Mouse (Mus musculus) liver, embryonic 14.5 days (tissue): Measurements from ENCODE around the gene Car11. TPM values are rescaled to one million over a fixed set of nuclear protein-coding genes. Genes with fewer than 3 reads are reported as not detected.

Experiments used
- ATAC-seq: fragments of 200-750 bp; cut with Nextera tagmentation; 2 replicates; pipeline ENCODE4 v1.8.0; 2017; ENCODE audit warnings: moderate number of reproducible peaks, mild to moderate bottlenecking, moderate library complexity; ENCODE audit not compliant: insufficient read depth
- DNase-seq, 3 experiments: peaks; one replicate each; pipeline ENCODE4 v3.0.0-alpha.2; 2012 to 2013; ENCODE audit warnings: low read depth in 3 of 3, low spot score in 3 of 3
- H3K27ac ChIP-seq: fragments of 300-500 bp; sonication (generic); 2 replicates; pipeline ENCODE4 v1.5.1; 2014; ENCODE audit warnings: moderate library complexity, mild to moderate bottlenecking, control low read depth, inconsistent platforms
- H3K27me3 ChIP-seq: fragments of 300-500 bp; sonication (generic); 2 replicates; pipeline ENCODE4 v1.6.1; 2014; ENCODE audit warnings: mild to moderate bottlenecking, low read length, moderate library complexity; ENCODE audit not compliant: control insufficient read depth, insufficient read depth
- H3K36me3 ChIP-seq: fragments of 300-500 bp; sonication (generic); replicated peaks from 2 replicates; pipeline ENCODE4 v1.6.1; 2014; ENCODE audit warnings: low read depth; ENCODE audit not compliant: control insufficient read depth, insufficient read depth
- H3K4me1 ChIP-seq, 2 experiments: fragments of 200-500 bp in 1 of 2; fragments of 300-500 bp in 1 of 2; sonication (generic) in 1 of 2; replicated peaks; 2 replicates each; pipeline ENCODE4 v1.6.1; 2012 to 2014; ENCODE audit warnings: antibody characterized with exemption in 1 of 2, inconsistent platforms in 1 of 2, low read length in 1 of 2; ENCODE audit not compliant: control insufficient read depth in 2 of 2, insufficient read depth in 2 of 2
- H3K4me2 ChIP-seq: fragments of 300-500 bp; sonication (generic); 2 replicates; pipeline ENCODE4 v1.6.1; 2014; ENCODE audit warnings: low read depth, mild to moderate bottlenecking, control low read depth, moderate library complexity
- H3K4me3 ChIP-seq, 2 experiments: fragments of 200-500 bp in 1 of 2; fragments of 300-500 bp in 1 of 2; sonication (generic) in 1 of 2; 2 replicates each; pipeline ENCODE4 v1.5.1; 2012 to 2014; ENCODE audit warnings: low read depth in 2 of 2, low read length in 2 of 2, mild to moderate bottlenecking in 2 of 2, control low read depth in 1 of 2, inconsistent platforms in 1 of 2, moderate library complexity in 1 of 2; ENCODE audit not compliant: insufficient read depth in 1 of 2
- H3K9ac ChIP-seq: fragments of 300-500 bp; sonication (generic); replicated peaks from 2 replicates; pipeline ENCODE4 v1.6.1; 2014; ENCODE audit warnings: mild to moderate bottlenecking, control low read depth, moderate library complexity
- H3K9me3 ChIP-seq: fragments of 300-500 bp; sonication (generic); 2 replicates; pipeline ENCODE4 v1.6.1; 2016; ENCODE audit warnings: low read length, mixed read lengths; ENCODE audit not compliant: control insufficient read depth
- CTCF ChIP-seq: IDR thresholded peaks from 2 replicates; pipeline ENCODE4 v1.5.1; 2016; ENCODE audit warnings: antibody characterized with exemption, low read depth, control low read depth
- EP300 ChIP-seq: IDR thresholded peaks from 2 replicates; pipeline ENCODE4 v1.6.1; 2016; ENCODE audit warnings: antibody characterized with exemption, low read depth
- WGBS: fragments of 180-500 bp; shearing (Covaris S2); extraction: QIAGEN DNeasy Blood & Tissue Kit; methylation state at CpG from one replicate; pipeline ENCODE4 v1.1.7; 2014; ENCODE audit not compliant: insufficient replicate concordance; 5-methylcytosine and 5-hydroxymethylcytosine counted together
- polyA plus RNA-seq, 2 experiments: library from polyadenylated mRNA; depleted of rRNA in 1 of 2; stranded (reverse) in 1 of 2; unstranded in 1 of 2; fragments of >200 nt; fragmentation: Nextera tagmentation in 1 of 2; extraction: Ambion mirVana in 1 of 2; gene quantifications; 2 replicates each; pipeline versions ENCODE4 v1.2.1 to v1.2.3; 2012 to 2014

Gene Car11
- polyA plus RNA-seq, 2 experiments: 0.23 to 0.44 TPM

DNA sequence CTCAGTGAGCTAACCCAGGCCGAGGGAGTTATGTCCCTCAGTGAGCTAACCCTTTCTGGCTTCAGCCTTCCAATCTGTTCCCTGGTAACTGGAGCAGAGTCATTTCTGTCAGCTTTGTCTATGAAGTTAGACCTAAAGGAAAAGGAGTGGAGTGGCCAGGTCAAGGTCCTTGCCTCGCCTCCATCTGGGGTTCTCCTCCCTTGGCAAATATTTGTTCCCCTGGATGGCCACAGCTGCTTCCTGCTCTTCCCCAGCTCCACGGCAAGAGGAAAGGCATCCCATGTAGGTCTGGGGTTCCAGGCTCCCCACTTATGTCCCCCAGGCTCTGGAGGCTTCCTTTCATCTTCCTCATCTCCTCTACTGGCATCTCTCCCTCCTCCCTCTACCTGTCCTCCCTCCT, 28.0 kb downstream of the Car11 start:
- Histone ChIP-seq H3K27ac (no peak overlapping the region), H3K9me3 (no peaks in the 10 kb centered on the region), H3K9ac (no peak overlapping the region), H3K27me3 (no peaks in the 10 kb centered on the region), H3K36me3 (peaks cover 12% of the 10 kb centered on the region), H3K4me1 (no peaks in the 10 kb centered on the region), H3K4me2 (no peak overlapping the region), H3K4me3 (no peak overlapping the region)
- no peak for DNase-seq
- TF ChIP-seq CTCF (no peak), EP300 (no peak)
- 66% methylated on average over 3 of the region's 3 CpGs for WGBS
- no peak for ATAC-seq

- ATAC-seq (peak; percentile 45; the same call in 1 of the 2 replicates), DNase-seq (no peak)
- Histone ChIP-seq H3K27me3 (no peaks in the 10 kb centered on the region), H3K4me1 (no peaks in the 10 kb centered on the region), H3K9ac (no peak overlapping the region), H3K27ac (no peak overlapping the region), H3K36me3 (no peaks in the 10 kb centered on the region; the same call in 1 of the 2 replicates), H3K9me3 (no peaks in the 10 kb centered on the region), H3K4me2 (no peak overlapping the region), H3K4me3 (no peak overlapping the region)
- TF ChIP-seq EP300: no peak
- TF ChIP-seq CTCF: peak; percentile 87
- 24% methylated on average over 16 of the region's 16 CpGs for WGBS
These were observed 31.2 kb downstream of the Car11 start for GRCm38 (mm10) chr7:45730727-45731431.

- Histone ChIP-seq H3K4me2 (no peak overlapping the region), H3K27me3 (no peaks in the 10 kb centered on the region), H3K4me3 (no peak overlapping the region), H3K9ac (no peak overlapping the region), H3K4me1 (no peaks in the 10 kb centered on the region), H3K27ac (no peak overlapping the region), H3K36me3 (no peaks in the 10 kb centered on the region), H3K9me3 (no peaks in the 10 kb centered on the region)
- no peak for TF ChIP-seq EP300
- TF ChIP-seq CTCF: no peak
- ATAC-seq (no peak), DNase-seq (no peak)
- 59% methylated on average over 5 of the region's 5 CpGs for WGBS
These were observed 33.8 kb downstream of the Car11 start for GRCm38 (mm10) chr7:45733477-45733876.

GRCm38 (mm10) chr7:45739162-45739763, 39.6 kb downstream of the Car11 start:
- no peaks in the 10 kb centered on the region for H3K27me3 ChIP-seq
- TF ChIP-seq EP300 (no peak), CTCF (peak; percentile 87)
- no peak overlapping the region for H3K9ac ChIP-seq
- no peaks in the 10 kb centered on the region for H3K9me3 ChIP-seq
- H3K4me3 ChIP-seq: no peak overlapping the region
- no peak overlapping the region for H3K27ac ChIP-seq
- no peak overlapping the region for H3K4me2 ChIP-seq
- no peaks in the 10 kb centered on the region for H3K36me3 ChIP-seq
- ATAC-seq (peak; percentile 58; the same call in 1 of the 2 replicates), DNase-seq (peak in 1 of 3 experiments; percentile 75)
- 6% methylated on average over 9 of the region's 9 CpGs for WGBS
- peaks cover 0 to 4% of the 10 kb centered on the region in 2 experiments; a peak in 2 of 4 replicates for H3K4me1 ChIP-seq

DNA sequence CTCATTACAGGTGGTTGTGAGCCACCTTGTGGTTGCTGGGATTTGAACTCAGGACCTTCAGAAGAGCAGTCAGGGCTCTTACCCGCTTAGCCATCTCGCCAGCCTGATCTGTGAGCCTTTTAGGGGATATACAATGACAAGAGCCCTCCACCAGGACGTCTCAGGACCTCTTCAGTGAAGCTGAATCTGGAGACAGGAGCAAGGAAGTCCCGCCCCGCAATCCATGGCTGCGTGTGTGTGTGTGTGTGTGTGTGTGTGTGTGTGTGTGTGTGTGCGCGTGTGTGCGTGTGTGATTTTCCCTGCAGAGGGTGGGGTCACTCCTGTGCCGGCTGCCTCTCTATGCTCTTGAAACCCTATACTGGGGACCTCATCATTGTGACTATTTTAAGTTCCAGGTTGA, 40.2 kb downstream of the Car11 start:
- no peak overlapping the region for H3K27ac ChIP-seq
- no peak overlapping the region for H3K4me3 ChIP-seq
- no peaks in the 10 kb centered on the region for H3K36me3 ChIP-seq
- TF ChIP-seq EP300: no peak
- TF ChIP-seq CTCF: no peak
- DNase-seq (no peak), ATAC-seq (no peak)
- no peaks in the 10 kb centered on the region for H3K27me3 ChIP-seq
- peaks cover 0 to 4% of the 10 kb centered on the region in 2 experiments; a peak in 2 of 4 replicates for H3K4me1 ChIP-seq
- H3K9ac ChIP-seq: no peak overlapping the region
- H3K9me3 ChIP-seq: no peaks in the 10 kb centered on the region
- 65% methylated on average over 10 of the region's 10 CpGs for WGBS
- H3K4me2 ChIP-seq: no peak overlapping the region
